Comparison of ENCODE assay signal across 9 mouse cellular contexts in genomic region chr19:5690343-5690735, GRCm38 (mm10). TPM values are rescaled to one million over a fixed set of nuclear protein-coding genes. Genes with fewer than 3 reads are reported as not detected.
A peak's percentile ranks its signal among the peaks of the same experiment; 100 is the strongest.
DNase-seq lines count a peak whose midpoint lies in the region; ATAC-seq and TF ChIP-seq lines count a peak whose summit lies in the region.
"Had no signal": no experiment of that assay in that cellular context is flagged by ENCODE, and none has a peak within 500 bp of the region (broad histone marks: within the 10 kb centered on the region; RNA-seq: fewer than 3 reads in every experiment).

No protein-coding gene starts in this region.

- DNase-seq in liver, adult 2 months (ENCODE audit: extremely low read depth, low read depth, low spot score): no peak
- no peak for DNase-seq in liver
- peak; percentile 76 for DNase-seq in cerebellum, adult 9-11 months
- no peak for DNase-seq in lung, postnatal 0 days (ENCODE audit: low spot score)
- no peak for DNase-seq in Muller cell, postnatal 12 days (ENCODE audit: inconsistent ontology term)
- no peak for DNase-seq in T-cell, adult 2 months (ENCODE audit: low spot score)
- no peak for DNase-seq in adrenal gland, postnatal 14 days

- peaks cover 22% of the 10 kb centered on the region for H3K4me1 ChIP-seq in liver, adult 2 months (ENCODE audit: control insufficient read depth, insufficient read depth, low read length)
- H3K4me1 ChIP-seq in hindbrain, embryonic 12.5 days: peaks cover 56% of the 10 kb centered on the region
- H3K4me1 ChIP-seq in lung, postnatal 0 days (ENCODE audit: insufficient read depth, low read depth, low read length): peaks cover 25% of the 10 kb centered on the region

- no peak for TF ChIP-seq EP300 in lung, postnatal 0 days (IDR thresholded peaks at IDR 0.05)

- no peak for TF ChIP-seq CTCF in liver, adult 2 months (IDR thresholded peaks at IDR 0.05; ENCODE audit: low read depth, low read length)
- no peak for TF ChIP-seq CTCF in lung, postnatal 0 days (IDR thresholded peaks at IDR 0.05)

- H3K9ac ChIP-seq in liver, adult 2 months (ENCODE audit: low read depth, low read length): peak overlapping the region; percentile 85
- H3K9ac ChIP-seq in hindbrain, embryonic 12.5 days: peak overlapping the region; percentile 73
- peak overlapping the region; percentile 76 for H3K9ac ChIP-seq in lung, postnatal 0 days (replicated peaks; ENCODE audit: low read depth)

- TF ChIP-seq POLR2A in liver, adult 2 months (IDR thresholded peaks at IDR 0.05; ENCODE audit: extremely low read depth, insufficient read depth, low read length): no peak

- 15% methylated on average over 15 of the region's 15 CpGs for WGBS in liver, adult 2 months
- WGBS in hindbrain, embryonic 12.5 days: 78% methylated on average over 15 of the region's 15 CpGs
- WGBS in lung, postnatal 0 days: 25% methylated on average over 15 of the region's 15 CpGs

- H3K4me3 ChIP-seq in liver, adult 2 months (ENCODE audit: insufficient read depth, low read depth, low read length): peak overlapping the region; percentile 89
- H3K4me3 ChIP-seq in hindbrain, embryonic 12.5 days: peak overlapping the region; percentile 90
- peak overlapping the region; percentile 70 for H3K4me3 ChIP-seq in lung, postnatal 0 days (ENCODE audit: low read depth, low read length)

- peaks cover 23% of the 10 kb centered on the region for H3K79me2 ChIP-seq in liver, adult 2 months (ENCODE audit: control insufficient read depth, insufficient read depth, low read length)

- peaks cover 3% of the 10 kb centered on the region for H3K36me3 ChIP-seq in liver, adult 2 months (ENCODE audit: control insufficient read depth, insufficient read depth, low read length)
- peaks cover 41% of the 10 kb centered on the region for H3K36me3 ChIP-seq in hindbrain, embryonic 12.5 days
- peaks cover 23% of the 10 kb centered on the region; the same call in 1 of the 2 replicates for H3K36me3 ChIP-seq in lung, postnatal 0 days (ENCODE audit: insufficient read depth, low read length)

- no peak overlapping the region; the same call in 1 of the 2 replicates for H3K27ac ChIP-seq in liver, adult 2 months (replicated peaks; ENCODE audit: insufficient read depth, low read depth, low read length)
- peak overlapping the region; percentile 74; the same call in 1 of the 2 replicates for H3K27ac ChIP-seq in hindbrain, embryonic 12.5 days
- peak overlapping the region; percentile 97 for H3K27ac ChIP-seq in lung, postnatal 0 days (ENCODE audit: low read length)

- peak overlapping the region; percentile 100 for H3K4me2 ChIP-seq in hindbrain, embryonic 12.5 days (replicated peaks)
- peak overlapping the region; percentile 99 for H3K4me2 ChIP-seq in lung, postnatal 0 days (replicated peaks; ENCODE audit: low read depth, low read length)

- H3K27me3 ChIP-seq in liver, adult 2 months (ENCODE audit: control insufficient read depth, insufficient read depth, low read length): no peaks in the 10 kb centered on the region
- H3K27me3 ChIP-seq in hindbrain, embryonic 12.5 days: peaks cover 6% of the 10 kb centered on the region; the same call in 1 of the 2 replicates
- H3K27me3 ChIP-seq in lung, postnatal 0 days (replicated peaks; ENCODE audit: insufficient read depth, low read length): no peaks in the 10 kb centered on the region

- H3K9me3 ChIP-seq in hindbrain, embryonic 12.5 days (replicated peaks): no peaks in the 10 kb centered on the region
- H3K9me3 ChIP-seq in lung, postnatal 0 days (ENCODE audit: low read length): no peaks in the 10 kb centered on the region

- ATAC-seq in hindbrain, embryonic 12.5 days (ENCODE audit: low FRiP score): no peak
- no peak for ATAC-seq in lung, postnatal 0 days

RNA-seq across cellular contexts. Expression of gene Pcnx3, which starts 1.6 kb away (rescaled TPM):
- total RNA-seq in liver, adult 2 months (2014; rRNA removed): 7.6 and 14.0 TPM in 2 replicates
- 44.8 and 63.8 TPM in 2 replicates for polyA plus RNA-seq in liver, adult 2 months (2012; rRNA removed)
- 34.6 and 35.0 TPM in 2 replicates for polyA plus RNA-seq in hindbrain, embryonic 12.5 days (2016; fragmentation: Nextera tagmentation; extraction: Ambion mirVana)
- 11.3 and 12.9 TPM in 2 replicates for polyA plus RNA-seq in lung, postnatal 0 days (2015; fragmentation: Nextera tagmentation; extraction: Ambion mirVana)
- 75.1 and 78.4 TPM in 2 replicates for total RNA-seq in adrenal gland, postnatal 14 days (2021)

RNA-seq across cellular contexts. Expression of gene Map3k11, which starts 1.8 kb away (rescaled TPM):
- total RNA-seq in liver, adult 2 months (2014; rRNA removed): 10.2 and 16.4 TPM in 2 replicates
- polyA plus RNA-seq in liver, adult 2 months (2012; rRNA removed): 46.2 and 53.6 TPM in 2 replicates
- 21.5 and 23.3 TPM in 2 replicates for polyA plus RNA-seq in hindbrain, embryonic 12.5 days (2016; fragmentation: Nextera tagmentation; extraction: Ambion mirVana)
- polyA plus RNA-seq in lung, postnatal 0 days (2015; fragmentation: Nextera tagmentation; extraction: Ambion mirVana): 36.8 and 36.9 TPM in 2 replicates
- total RNA-seq in adrenal gland, postnatal 14 days (2021): 50.4 and 51.2 TPM in 2 replicates

RNA-seq across cellular contexts. Expression of gene Kcnk7, which starts 13.8 kb away (rescaled TPM):
- not detected in 2 replicates for total RNA-seq in liver, adult 2 months (2014; rRNA removed)
- 0.09 TPM in 1 of 2 replicates, not detected in the other for polyA plus RNA-seq in liver, adult 2 months (2012; rRNA removed)
- not detected in 2 replicates for polyA plus RNA-seq in hindbrain, embryonic 12.5 days (2016; fragmentation: Nextera tagmentation; extraction: Ambion mirVana)
- polyA plus RNA-seq in lung, postnatal 0 days (2015; fragmentation: Nextera tagmentation; extraction: Ambion mirVana): 0.87 and 1.3 TPM in 2 replicates
- total RNA-seq in adrenal gland, postnatal 14 days (2021): not detected in 2 replicates
- total RNA-seq: layer of hippocampus, postnatal 14 days had no signal

RNA-seq across cellular contexts. Expression of gene Sipa1, which starts 26.8 kb away (rescaled TPM):
- 3.4 and 4.4 TPM in 2 replicates for total RNA-seq in liver, adult 2 months (2014; rRNA removed)
- polyA plus RNA-seq in liver, adult 2 months (2012; rRNA removed): 11.8 and 17.9 TPM in 2 replicates
- polyA plus RNA-seq in hindbrain, embryonic 12.5 days (2016; fragmentation: Nextera tagmentation; extraction: Ambion mirVana): 22.4 and 25.4 TPM in 2 replicates
- 32.6 and 38.2 TPM in 2 replicates for polyA plus RNA-seq in lung, postnatal 0 days (2015; fragmentation: Nextera tagmentation; extraction: Ambion mirVana)
- total RNA-seq in adrenal gland, postnatal 14 days (2021): 56.4 and 64.0 TPM in 2 replicates

RNA-seq across cellular contexts. Expression of gene Ehbp1l1, which starts 35.8 kb away (rescaled TPM):
- 5.1 and 5.8 TPM in 2 replicates for total RNA-seq in liver, adult 2 months (2014; rRNA removed)
- polyA plus RNA-seq in liver, adult 2 months (2012; rRNA removed): 5.3 and 8.3 TPM in 2 replicates
- polyA plus RNA-seq in hindbrain, embryonic 12.5 days (2016; fragmentation: Nextera tagmentation; extraction: Ambion mirVana): 10.8 and 12.1 TPM in 2 replicates
- 19.3 and 21.6 TPM in 2 replicates for polyA plus RNA-seq in lung, postnatal 0 days (2015; fragmentation: Nextera tagmentation; extraction: Ambion mirVana)
- total RNA-seq in adrenal gland, postnatal 14 days (2021): 29.1 and 29.3 TPM in 2 replicates
